Mouse (Mus musculus) spleen, adult 18-20 months (tissue): ENCODE measurements at regions not wholly inside any gene's neighbourhood (a gene's known extent, or its start where the extent isn't known, plus 50 kb on each side); places are given as distances from the start of the nearest gene placed in this dataset.
A peak's percentile ranks its signal among the peaks of the same experiment; 100 is the strongest.

Experiments used
- DNase-seq, 2 experiments: peaks; one replicate each; pipeline ENCODE4 v3.0.0; 2022; ENCODE audit warnings: mixed read lengths in 2 of 2

DNA sequence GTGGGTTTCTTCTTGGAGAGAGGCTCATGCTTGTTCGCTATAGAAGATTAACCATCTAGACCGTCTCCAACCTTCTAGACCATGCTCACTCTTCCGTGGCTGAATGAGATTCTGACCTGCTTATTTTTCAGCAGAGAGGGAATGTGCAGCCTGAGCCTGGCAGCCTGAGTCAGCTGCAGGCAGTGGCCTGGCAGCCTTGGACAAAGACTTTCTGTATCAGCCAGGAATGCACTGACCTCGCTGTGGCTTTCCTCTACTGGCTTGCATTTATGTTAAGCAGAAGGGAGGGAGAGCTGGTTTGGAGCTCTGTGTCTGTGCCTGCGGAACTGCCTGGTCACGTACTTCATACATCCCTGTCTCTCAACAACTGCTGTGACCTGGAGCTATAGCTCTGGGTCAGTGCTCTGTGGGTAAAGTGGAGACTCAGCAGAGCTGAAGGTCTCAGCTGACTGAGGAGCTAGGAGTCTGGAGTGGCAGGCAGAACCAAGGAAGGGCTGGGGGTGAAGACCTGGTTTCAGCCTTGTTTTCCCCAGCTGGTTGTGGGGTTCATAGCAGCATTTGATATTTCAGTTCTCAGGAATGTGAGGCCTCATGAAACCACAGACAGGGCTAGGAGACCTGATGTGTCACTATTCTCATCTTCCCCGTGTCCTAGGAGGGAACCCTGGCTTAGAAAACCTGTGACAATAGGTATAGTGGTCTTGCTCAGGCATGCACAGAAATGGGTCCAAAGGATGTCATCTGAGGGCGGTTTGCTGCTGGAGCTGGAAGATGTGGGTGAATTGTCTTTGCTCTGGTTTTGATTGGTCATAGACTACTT, 207.2 kb upstream of the Ncam1 start:
- DNase-seq = no peak

DNA sequence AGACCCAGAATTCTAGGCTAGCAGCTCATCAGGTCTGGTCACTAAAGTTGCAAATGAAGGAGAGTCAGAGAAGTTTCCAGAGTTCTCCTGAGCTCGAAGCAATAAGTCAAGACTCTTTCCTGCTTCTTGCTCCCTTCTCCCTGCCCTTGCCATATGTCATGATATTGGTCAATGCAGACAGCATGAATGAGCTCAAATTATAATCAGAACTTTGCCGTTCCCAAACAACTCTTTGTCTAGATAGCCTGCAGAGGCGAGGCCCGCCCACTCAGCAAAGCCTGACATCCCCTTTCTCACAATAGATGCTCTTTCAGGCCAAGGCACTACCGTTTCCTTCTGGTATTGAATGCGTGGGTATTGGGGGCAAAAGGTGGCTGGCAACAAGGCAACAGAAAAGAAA, 204.0 kb upstream of the Ncam1 start:
- DNase-seq = no peak

DNA sequence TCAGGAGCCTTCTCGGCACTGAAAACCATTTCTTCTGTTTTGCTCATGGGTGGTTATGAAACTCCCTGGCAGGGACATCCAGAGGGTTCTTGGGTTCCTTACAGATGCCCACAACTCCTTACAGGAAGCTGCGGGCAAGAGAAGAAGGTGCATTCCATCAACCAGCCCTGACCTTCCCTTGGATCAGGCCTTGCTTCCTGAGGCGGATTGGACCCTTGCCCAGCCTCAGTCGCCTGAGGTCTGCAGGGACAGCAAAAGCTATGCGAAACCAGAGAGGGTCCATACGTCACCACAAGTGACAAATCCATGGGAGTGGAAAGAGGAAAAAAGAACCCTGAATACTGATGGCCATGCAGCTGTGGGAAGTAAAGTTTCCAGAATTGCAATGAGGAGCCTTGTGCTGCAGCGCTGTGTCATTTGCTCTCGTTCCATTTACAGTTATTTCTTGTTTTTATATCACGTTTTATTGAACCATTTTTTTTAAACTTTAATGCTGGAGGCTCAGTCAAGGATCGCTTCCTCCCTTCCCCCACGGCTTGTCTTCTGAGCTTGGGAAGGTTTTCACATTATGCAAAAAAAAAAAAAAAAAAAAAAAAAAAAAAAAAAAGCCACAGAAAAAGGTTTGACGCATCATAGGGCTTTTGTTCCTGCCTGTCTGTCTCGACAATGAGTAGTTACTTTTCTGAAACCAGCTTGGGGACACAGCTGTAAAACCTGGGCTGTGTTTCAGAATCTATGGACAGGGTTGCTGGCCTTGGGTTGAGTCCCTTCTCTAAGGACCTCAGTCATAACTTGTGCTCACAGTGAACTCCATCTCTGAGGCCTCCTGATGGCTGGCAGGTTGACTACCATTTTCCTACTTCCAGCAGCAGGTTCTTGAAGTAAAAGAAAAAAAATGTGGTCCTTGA, 202.0 kb upstream of the Ncam1 start:
- no peak for DNase-seq

DNA sequence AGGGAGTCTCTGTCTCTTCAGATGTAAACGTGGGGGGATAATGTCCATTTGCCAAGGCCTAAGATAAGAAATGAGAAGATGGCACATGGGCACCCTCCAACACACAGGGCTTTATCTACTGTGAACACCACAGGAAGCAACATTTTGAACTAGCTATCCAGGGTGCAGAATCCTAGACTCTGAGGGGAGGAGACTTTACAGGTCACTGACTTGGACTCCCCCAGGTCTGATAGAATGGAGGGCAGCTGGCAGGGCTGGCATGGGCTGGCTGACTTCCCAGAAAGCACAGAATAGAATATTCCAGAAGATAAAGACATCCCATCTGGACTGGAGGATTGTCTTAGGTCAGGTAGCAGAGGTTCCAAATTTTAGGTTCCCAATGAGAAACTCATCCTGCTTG, 201.2 kb upstream of the Ncam1 start:
- no peak for DNase-seq

DNA sequence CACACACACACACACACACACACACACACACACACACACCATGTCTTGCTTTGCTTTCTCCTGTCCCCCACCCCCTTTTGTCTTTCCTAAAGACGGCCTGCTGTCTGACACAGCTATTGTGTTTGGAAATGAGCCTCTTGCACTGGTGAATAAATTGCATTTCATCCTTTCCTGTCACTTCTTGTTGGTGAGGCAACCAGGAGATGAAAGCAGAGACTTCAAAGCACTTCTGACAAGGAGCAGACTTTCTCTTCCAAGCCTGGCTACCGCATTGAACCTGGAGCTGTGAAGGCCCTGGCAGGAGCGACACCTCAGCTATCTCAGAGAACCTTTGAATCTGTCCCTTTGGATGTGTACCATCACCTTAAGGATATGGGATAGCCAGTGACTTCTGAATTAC, 199.4 kb upstream of the Ncam1 start:
- DNase-seq = no peak

DNA sequence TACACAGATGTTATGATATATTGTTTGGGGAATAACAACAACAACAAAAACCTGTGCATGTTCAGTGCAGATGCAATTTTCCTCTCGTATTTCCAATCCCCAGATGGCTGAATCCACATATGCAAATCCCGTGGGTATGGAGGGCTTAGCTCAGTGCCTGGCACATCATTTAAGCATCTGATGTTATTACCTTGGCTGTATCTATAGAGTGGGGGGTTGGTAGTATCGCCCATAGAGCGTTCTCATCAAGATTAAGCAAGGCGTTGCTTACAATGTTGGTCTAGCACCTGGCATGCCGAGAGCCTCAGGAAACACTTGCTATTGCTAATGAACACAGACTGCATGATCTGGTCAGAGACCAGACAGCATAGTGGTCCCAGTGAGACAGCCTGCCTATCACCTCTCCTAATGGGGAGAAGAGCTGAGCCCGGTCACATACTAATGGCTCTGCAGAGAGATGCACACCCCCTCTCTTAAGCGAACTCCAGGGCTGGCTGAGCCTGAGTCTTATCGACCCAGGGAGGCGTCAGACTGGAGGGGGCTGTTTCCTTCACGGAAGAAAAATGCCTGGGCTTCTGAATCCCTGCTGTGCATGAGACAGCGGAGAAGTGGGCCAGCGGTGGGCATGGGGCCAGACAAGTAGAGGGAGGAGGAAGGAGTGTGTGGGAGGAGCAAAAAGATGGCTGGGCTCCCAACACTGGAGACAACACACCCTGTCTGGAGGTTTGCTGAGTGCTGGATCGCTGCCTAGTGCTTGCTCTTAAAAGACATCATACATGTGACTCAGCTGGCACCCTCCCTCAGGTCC, 190.9 kb upstream of the Ncam1 start:
- DNase-seq = peak; percentile 9 to 18

DNA sequence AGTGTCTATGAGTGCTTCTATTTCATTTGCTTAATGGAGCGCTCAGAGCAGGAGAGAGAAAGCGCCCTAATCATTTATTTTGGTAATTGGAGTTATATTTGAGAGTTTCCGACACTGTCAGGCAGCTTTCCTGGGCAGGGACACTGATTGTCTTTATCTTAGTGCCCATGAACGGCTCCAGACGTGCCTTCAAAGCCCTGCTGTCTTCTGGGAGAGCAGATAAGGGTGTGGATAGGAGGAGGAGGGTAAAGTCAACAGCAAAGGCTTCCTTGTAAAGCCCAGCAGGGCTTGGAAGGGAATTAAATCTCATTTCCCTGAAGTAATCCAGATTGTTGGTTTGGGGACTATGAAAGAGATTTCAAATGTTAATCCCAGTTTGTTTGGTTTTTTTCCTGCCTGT, 189.3 kb upstream of the Ncam1 start:
- no peak for DNase-seq

DNA sequence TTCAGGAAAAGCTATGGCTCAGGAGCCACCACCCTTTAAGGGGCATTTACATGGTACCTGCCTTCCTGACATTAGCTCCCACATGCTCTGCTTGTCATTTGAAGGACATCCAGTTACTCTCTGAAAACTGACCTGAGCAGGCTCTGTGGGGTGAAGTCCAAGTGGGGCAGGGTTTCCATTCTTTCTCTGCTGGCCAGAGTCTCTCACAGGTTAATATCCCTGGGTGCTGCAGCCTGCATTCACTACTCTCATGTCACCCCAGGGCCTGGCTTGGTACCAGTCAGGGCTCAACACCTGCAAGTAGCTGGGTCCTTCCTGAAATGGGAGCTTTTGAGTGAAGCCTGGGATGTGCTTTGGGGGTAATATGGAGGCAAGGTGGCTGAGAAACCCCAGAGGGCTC, 188.8 kb upstream of the Ncam1 start:
- DNase-seq = no peak

DNA sequence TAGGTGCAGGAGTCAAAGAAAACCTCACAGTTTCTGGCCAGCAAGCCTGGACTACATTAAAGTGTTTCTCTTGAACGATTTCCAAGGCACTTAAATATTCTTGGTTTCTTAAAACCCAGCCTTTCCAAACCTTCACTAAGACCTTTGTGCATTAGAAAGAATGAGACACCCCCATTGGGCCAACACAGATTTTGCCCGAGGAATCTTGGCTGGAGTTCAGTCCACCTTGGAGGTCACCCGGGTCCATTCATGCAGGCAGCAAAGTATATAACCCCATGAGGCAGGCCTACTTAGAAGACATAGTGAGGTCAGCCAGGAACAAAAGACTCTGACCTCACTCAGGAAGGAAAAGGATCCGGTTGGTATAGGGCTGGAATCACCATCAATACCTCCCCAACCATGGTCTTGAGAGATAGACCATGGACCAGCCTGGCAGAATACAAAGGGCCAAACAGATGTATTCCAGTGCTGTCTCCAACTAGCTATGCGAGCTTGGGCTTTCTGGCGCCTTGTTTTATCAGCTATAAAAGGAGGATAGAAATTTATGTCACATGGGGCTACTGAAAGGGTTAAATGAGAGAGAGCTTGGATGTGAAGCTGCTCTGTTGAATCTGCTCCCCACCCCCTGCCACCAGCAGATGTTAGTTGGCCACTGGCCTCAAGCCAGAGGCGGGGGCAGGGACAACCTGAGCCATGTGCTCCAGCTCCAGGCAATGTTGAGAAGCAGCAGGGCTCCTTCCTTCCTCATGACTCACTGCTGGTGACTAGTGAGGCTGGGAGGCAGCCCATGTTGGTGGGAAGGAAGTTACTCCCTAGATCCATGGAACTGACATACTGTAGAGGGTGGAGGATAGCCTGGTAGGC, 181.9 kb upstream of the Ncam1 start:
- no peak for DNase-seq

DNA sequence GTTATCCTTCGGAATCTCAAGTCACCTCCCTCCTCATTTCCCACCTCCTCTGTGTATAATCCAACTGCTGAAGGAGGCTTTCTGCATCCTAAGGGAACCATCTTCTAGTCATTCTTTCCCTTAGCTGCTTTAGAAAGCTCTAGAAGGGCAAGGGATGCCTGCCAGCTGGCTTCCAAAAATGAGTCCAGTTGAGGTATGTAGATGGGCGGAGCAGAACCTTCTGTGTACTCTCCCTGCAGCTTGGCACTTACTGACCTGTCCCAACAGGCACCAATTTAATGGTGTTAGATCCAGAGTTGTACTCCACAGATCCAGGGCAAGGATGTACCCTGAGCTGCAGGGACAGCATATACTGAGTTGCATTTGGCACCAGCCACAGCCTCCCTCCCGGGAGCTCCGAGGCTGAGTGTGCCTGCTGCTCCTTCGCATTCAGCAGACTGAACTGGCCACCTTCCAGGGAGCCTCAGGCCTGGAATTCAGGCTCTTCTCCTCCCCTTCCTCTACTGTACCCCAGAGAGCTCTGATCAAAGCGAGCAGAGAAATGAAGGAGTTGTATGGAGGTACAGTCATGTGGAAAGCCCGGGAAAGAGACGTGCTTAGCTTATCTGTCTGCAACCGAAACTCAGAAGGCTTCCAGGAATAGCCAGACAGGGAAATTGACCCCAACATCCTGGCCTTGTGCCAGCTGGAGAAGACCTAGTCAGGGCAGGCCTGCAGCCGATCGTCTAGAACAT, 177.4 kb upstream of the Ncam1 start:
- no peak for DNase-seq

DNA sequence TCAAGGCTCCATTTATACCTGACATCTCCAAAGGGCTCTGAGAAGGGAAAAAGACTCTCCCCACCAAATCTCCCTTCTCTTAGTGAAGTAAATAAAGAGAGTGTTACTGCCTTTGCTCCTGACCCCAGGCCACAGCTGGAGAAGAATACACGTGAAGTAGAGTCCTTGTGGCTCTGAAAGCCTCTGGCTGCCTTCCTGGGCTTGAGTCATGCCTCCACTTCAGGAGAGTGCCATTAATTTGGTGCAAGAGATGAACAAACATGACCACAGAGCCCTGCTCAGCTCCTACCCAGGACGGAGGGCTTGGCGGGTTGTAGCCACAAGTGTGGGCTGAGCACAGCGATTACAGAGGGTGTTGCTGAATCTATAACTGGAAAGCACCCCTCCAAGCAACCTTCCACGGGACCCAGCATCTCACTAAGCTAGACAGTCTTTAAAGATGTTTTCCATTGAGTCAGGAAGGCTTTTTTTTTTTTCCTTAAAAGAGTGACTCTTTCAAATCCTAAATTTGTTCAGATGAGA, 175.3 kb upstream of the Ncam1 start:
- DNase-seq = no peak

DNA sequence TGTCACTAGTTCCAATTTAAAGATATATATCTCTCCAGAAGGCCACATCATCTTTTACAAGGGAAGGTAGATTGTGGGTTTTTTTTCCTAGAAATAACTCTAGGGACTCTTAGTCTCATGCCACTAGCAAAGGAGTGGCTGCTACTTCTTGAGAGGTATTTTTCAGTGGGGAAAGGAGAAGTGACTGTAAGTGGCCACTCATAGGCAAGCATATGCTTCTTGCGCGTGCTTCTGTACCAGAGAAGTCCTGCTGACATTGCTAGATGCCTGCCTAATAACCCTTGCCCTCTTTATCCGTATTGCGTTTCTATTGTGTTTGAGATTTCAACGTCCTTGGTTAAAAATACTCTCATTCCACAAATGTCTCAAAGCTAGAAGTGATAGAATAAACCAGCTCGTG, 170.7 kb upstream of the Ncam1 start:
- DNase-seq = no peak

DNA sequence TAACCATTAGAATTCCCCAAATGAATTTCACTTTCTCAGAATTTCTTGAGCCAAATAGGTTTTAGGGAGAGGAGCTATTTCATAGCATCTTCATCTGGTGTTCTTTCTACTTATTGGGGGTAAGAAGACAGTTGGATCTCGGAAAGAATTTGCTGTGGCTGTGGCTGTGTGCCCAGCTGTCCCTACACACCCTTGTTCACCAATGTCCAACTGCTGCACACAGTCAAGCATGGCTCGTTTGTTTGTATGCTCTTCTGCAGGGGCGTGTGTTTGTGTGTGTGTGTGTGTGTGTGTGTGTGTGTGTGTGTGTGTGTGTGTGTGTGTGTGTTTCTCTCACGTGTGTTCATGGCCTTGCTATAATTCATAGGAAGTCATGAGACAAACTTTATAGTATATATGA, 165.9 kb upstream of the Ncam1 start:
- DNase-seq = no peak

DNA sequence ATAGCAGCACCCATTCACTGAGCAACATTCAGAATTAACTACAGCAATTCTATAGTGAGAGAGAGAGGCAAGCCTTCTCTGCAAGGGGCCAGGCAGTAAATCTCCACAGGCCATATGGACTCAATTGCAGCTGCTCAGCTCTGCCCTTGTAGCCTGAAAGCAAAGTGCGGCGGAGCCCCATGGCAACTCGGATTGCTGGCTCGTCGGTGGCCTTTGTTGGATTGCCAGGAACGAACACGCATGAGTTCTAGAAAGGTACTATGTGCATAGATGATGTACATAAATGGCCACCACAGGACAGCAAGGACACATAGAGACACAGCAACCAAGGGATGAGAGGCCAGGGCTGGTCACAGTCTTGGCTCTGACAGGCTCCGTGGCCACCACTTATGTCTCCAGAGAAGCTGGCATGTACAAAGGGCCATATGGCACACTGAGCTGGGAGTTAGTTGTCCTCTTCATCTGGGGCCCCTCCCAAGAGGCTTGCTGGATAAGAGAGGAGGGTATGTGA, 163.9 kb upstream of the Ncam1 start:
- DNase-seq = no peak

DNA sequence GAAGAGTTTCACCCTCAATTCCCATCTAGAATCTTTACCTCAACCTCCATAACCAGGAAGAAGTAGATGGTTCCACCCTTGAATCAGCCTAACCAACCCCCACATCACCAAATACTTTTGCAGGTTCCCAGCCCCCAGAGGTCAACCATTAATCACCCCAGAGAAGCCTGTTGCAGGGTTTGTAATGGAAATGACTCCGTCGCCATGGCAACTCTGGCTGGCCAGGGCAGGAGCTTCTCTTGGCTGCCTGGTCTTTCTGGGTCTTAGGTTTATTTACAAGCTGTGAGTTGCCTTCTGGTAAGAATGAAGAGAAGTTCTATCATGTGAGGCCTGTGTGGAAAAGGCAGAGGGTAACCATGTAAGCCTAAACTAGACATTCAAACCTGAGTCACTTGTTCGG, 163.2 kb upstream of the Ncam1 start:
- no peak for DNase-seq

DNA sequence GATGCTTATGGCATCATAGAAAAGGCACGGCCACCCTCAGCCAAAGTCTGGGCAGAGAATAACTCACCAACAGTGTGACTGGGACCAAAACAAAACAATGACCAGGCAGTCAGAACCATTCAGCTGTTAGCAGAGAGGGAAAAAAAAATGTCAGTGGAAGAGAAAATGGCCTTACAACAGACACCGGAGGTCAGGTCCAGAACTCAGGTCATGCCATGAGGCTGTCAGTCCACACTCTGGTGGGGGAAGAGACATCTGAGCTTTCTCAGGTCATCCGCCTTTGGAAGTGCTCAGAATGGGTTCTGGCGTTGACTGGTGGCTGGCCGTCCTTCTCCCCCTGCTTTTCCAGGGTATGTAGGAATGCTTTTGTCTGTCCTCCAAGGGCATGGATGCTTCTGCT, 162.6 kb upstream of the Ncam1 start:
- no peak for DNase-seq

DNA sequence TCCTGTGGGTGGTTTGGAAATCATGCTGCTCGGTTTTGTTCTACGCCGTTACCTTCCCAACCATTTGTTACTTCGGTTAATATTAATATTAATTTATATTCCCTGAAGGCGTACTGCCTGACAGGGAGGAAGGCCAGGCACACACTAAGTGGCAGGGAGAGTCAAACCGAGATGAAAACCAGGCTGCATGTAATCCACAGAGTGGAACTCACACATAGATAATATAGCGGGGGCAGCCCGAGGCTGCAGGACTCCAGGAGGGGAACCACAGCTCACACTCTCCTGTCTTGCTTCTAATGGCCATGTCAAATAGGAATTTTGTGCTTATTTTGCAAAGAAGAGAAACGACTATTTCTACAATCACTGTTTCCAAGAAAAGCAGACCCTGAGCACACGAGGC, 161.3 kb upstream of the Ncam1 start:
- DNase-seq = no peak

DNA sequence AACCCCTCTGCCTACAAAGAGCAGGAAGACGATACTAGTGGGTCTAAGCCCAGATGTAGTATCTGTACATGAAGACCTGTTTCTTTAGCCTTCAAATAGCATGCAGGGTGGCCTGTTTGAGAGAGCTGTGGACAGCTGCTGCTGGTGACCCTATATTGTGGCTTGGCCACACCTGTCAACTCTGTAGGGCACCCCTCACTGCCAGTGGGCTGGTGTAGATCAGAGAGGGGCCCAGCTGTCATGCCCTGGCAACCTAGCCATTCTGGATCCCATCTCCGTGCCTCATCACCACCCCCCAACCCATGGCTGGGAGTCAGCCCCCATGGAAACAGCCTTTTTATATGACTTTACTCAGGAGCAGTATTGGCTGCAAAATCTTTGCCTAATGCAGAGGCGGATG, 160.2 kb upstream of the Ncam1 start:
- DNase-seq = no peak

DNA sequence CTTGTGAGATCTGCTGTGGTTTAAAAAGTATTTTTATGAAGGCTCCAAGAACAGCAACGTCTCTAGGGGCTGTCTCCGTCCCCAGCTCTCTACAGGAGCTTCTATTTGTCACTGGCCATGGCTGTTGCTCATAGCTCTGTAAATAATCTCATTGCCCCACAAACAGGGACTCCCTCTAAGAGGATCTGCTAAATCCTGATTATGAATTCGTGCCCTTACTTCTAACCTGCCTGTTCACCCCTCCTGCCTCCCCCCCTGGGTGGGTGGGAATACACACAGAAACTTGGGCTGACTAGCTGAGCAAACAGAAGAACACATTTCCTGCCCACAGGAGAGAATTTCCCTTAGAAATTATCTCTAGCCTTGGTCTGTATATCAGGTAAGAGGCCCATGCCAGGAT, 155.9 kb upstream of the Ncam1 start:
- no peak for DNase-seq

DNA sequence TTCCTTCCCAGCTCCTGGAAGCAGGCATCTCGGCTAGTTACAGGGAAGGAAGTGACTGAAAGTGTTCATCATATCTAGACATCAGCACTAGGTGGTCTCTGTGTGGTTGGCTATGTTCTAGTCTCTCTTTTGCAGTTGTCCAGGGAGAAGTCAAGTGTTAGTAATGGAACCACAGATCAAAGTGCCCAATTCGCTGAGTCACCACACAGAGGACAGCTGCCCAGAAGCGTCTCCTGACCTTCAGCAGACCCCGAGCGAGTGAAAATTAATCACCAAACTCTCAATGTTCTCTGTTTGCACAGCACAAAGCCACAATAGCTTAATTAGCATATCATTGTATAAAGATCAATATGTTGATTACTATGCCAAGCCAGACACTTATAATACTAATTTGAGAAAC, 151.6 kb upstream of the Ncam1 start:
- no peak for DNase-seq

DNA sequence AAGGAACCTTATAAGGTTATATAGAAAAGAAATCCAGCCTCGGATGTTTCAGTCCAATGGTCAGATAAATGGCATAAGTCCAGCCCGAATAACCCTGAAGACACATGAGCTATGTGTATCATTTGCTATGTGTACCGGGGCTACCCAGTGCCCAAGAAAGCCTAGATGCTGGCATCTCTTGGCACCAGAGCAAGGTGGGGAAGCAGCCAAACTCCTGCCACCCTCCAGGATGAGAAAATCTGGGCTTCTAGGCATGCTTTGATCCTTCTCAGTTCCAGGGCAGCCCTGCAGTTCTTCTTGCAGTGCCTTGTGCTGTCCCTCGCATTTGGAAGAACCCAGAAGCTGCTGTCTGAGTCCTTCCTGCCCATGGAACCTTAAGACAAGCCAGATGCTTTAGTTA, 149.8 kb upstream of the Ncam1 start:
- DNase-seq = no peak
